Mouse (Mus musculus) liver, adult 2 months (tissue): Measurements from ENCODE around the gene Tmem108.

ENCODE experiments used
- CTCF ChIP-seq: fragments of 200-500 bp; IDR thresholded peaks from 2 replicates; pipeline ENCODE4 v1.5.1; 2011; ENCODE audit warnings: low read depth, low read length, control low read depth
- POLR2A ChIP-seq: fragments of 200-500 bp; IDR thresholded peaks from 2 replicates; pipeline ENCODE4 v1.6.1; 2011; ENCODE audit warnings: low read length, control low read depth; ENCODE audit not compliant: insufficient read depth; ENCODE audit errors: extremely low read depth

DNA sequence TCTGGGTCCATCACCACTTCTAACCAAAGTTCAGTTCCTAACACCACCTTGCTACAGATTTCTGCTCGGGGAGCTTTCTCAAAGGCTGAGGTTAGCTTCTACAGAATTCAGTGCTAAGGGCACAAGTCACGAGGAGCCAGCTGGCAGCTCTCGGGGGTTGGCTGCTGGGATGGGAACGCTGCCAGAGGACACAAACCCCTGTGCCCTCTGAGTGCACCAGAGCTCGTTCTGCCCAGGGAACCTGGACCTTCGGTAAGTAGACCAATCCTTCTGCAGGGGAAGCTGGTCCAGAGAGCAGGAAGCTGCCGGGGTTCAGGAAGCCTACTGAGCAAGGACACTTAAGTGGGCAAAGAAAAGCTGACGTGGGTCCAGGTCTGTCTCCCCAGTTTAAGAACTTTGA is 40.6 kb downstream of the Tmem108 start:
- TF ChIP-seq POLR2A, result no peak
- no peak for TF ChIP-seq CTCF
